Mouse (Mus musculus) lung, adult 2 months (tissue): ENCODE results near the gene Defb43.

ENCODE experiments used
- CTCF ChIP-seq: fragments of 200-500 bp; IDR thresholded peaks from 2 replicates; pipeline ENCODE4 v1.5.1; 2011; ENCODE audit warnings: mild to moderate bottlenecking, low read length, control low read depth; ENCODE audit not compliant: insufficient read depth
- POLR2A ChIP-seq: fragments of 200-500 bp; IDR thresholded peaks from 2 replicates; pipeline ENCODE4 v1.6.1; 2011; ENCODE audit warnings: low read depth, mild to moderate bottlenecking, control low read depth, low read length, borderline replicate concordance; ENCODE audit errors: extremely low read depth

GRCm38 (mm10) chr14:63002588-63002987 is 9.0 kb upstream of the Defb43 start:
- TF ChIP-seq POLR2A, result no peak
- no peak for TF ChIP-seq CTCF
